Comparison of ENCODE assay signal across 16 mouse cellular contexts in genomic region chr5:124036341-124036740, GRCm38 (mm10). TPM values are rescaled to one million over a fixed set of nuclear protein-coding genes. Genes with fewer than 3 reads are reported as not detected.
DNase-seq lines count a peak whose midpoint lies in the region; ATAC-seq and TF ChIP-seq lines count a peak whose summit lies in the region.
"Had no signal": no experiment of that assay in that cellular context is flagged by ENCODE, and none has a peak within 500 bp of the region (broad histone marks: within the 10 kb centered on the region; RNA-seq: fewer than 3 reads in every experiment).

No protein-coding gene starts in this region.

- 37% methylated on average over 6 of the region's 6 CpGs for WGBS in heart, embryonic 13.5 days
- WGBS in midbrain, embryonic 13.5 days = 34% methylated on average over 6 of the region's 6 CpGs
- WGBS in midbrain, embryonic 14.5 days = 26% methylated on average over 6 of the region's 6 CpGs
- 37% methylated on average over 6 of the region's 6 CpGs for WGBS in embryonic facial prominence, embryonic 10.5 days

- H3K27ac ChIP-seq in heart, embryonic 13.5 days (replicated peaks) = peak overlapping the region; percentile 54; the same call in 1 of the 2 replicates
- H3K27ac ChIP-seq in midbrain, embryonic 13.5 days = peak overlapping the region; percentile 64
- no peak overlapping the region for H3K27ac ChIP-seq in midbrain, embryonic 14.5 days (replicated peaks; ENCODE audit: low read depth, low read length)
- H3K27ac ChIP-seq in embryonic facial prominence, embryonic 10.5 days (replicated peaks) = peak overlapping the region; percentile 59
- H3K27ac ChIP-seq in left cerebral cortex, adult 2 months = no peak overlapping the region
- H3K27ac ChIP-seq: embryonic facial prominence, embryonic 13.5 days; kidney, postnatal 0 days; liver, embryonic 14.5 days had no signal

- no peak overlapping the region for H3K4me2 ChIP-seq in heart, embryonic 13.5 days
- no peak overlapping the region for H3K4me2 ChIP-seq in midbrain, embryonic 13.5 days (replicated peaks)
- no peak overlapping the region for H3K4me2 ChIP-seq in midbrain, embryonic 14.5 days (ENCODE audit: low read length)
- H3K4me2 ChIP-seq: embryonic facial prominence, embryonic 13.5 days; heart, embryonic 15.5 days had no signal

- no peak for TF ChIP-seq CTCF in left cerebral cortex, adult 2 months (IDR thresholded peaks at IDR 0.05)

- no peak for DNase-seq in heart, postnatal 36 days
- DNase-seq in midbrain, embryonic 14.5 days = no peak
- no peak for DNase-seq in embryonic facial prominence, embryonic 10.5 days (ENCODE audit: low spot score)
- DNase-seq in splenic B cell, adult 2 months (ENCODE audit: low read depth, low spot score) = peak; percentile 53
- DNase-seq in left cerebral cortex, adult 2 months (ENCODE audit: extremely low spot score in 1 of 2, low spot score in 2 of 2) = no peak
- DNase-seq: cerebellum, adult 9-11 months; gastrocnemius, postnatal 25 days; lung, postnatal 14 days had no signal

- no peak overlapping the region for H3K9ac ChIP-seq in heart, embryonic 13.5 days
- H3K9ac ChIP-seq in midbrain, embryonic 13.5 days (replicated peaks) = no peak overlapping the region
- H3K9ac ChIP-seq in midbrain, embryonic 14.5 days (replicated peaks; ENCODE audit: low read length) = no peak overlapping the region
- H3K9ac ChIP-seq: embryonic facial prominence, embryonic 13.5 days; heart, embryonic 15.5 days; liver, embryonic 14.5 days had no signal

- no peak overlapping the region for H3K4me3 ChIP-seq in heart, embryonic 13.5 days
- H3K4me3 ChIP-seq in midbrain, embryonic 13.5 days (replicated peaks) = no peak overlapping the region
- H3K4me3 ChIP-seq in midbrain, embryonic 14.5 days (replicated peaks; ENCODE audit: low read depth, low read length) = no peak overlapping the region
- H3K4me3 ChIP-seq in embryonic facial prominence, embryonic 10.5 days = no peak overlapping the region
- no peak overlapping the region for H3K4me3 ChIP-seq in left cerebral cortex, adult 2 months
- H3K4me3 ChIP-seq: embryonic facial prominence, embryonic 13.5 days; heart, embryonic 15.5 days had no signal

- H3K27me3 ChIP-seq in heart, embryonic 13.5 days (replicated peaks) = no peaks in the 10 kb centered on the region
- H3K27me3 ChIP-seq in midbrain, embryonic 13.5 days = 0 out of 2 replicates have a peak, but pooled peaks cover 2% of the 10 kb centered on the region
- no peaks in the 10 kb centered on the region for H3K27me3 ChIP-seq in midbrain, embryonic 14.5 days (ENCODE audit: control insufficient read depth, insufficient read depth, low read length)
- no peaks in the 10 kb centered on the region for H3K27me3 ChIP-seq in embryonic facial prominence, embryonic 10.5 days (replicated peaks; ENCODE audit: low read depth, poor library complexity, severe bottlenecking)
- H3K27me3 ChIP-seq in splenic B cell, adult 2 months (ENCODE audit: control insufficient read depth, insufficient read depth, low read length, poor library complexity, severe bottlenecking) = no peaks in the 10 kb centered on the region
- H3K27me3 ChIP-seq: embryonic facial prominence, embryonic 13.5 days; heart, embryonic 15.5 days; Patski had no signal

- H3K4me1 ChIP-seq in heart, embryonic 13.5 days = peaks cover 30% of the 10 kb centered on the region
- peaks cover 12% of the 10 kb centered on the region for H3K4me1 ChIP-seq in midbrain, embryonic 13.5 days (replicated peaks)
- no peaks in the 10 kb centered on the region for H3K4me1 ChIP-seq in midbrain, embryonic 14.5 days (ENCODE audit: control insufficient read depth, insufficient read depth, low read length)
- H3K4me1 ChIP-seq in embryonic facial prominence, embryonic 10.5 days = peaks cover 21% of the 10 kb centered on the region

- no peak for ATAC-seq in heart, embryonic 13.5 days (ENCODE audit: extremely low read depth, insufficient number of reproducible peaks, low FRiP score, low TSS enrichment)
- ATAC-seq in midbrain, embryonic 13.5 days = no peak
- ATAC-seq in midbrain, embryonic 14.5 days (ENCODE audit: low FRiP score, low TSS enrichment) = no peak
- ATAC-seq: intestine, embryonic 16.5 days; Patski had no signal

- H3K36me3 ChIP-seq in heart, embryonic 13.5 days = no peaks in the 10 kb centered on the region
- H3K36me3 ChIP-seq in midbrain, embryonic 13.5 days = no peaks in the 10 kb centered on the region
- no peaks in the 10 kb centered on the region for H3K36me3 ChIP-seq in midbrain, embryonic 14.5 days (ENCODE audit: control insufficient read depth, insufficient read depth, low read length)
- H3K36me3 ChIP-seq in embryonic facial prominence, embryonic 10.5 days (replicated peaks) = no peaks in the 10 kb centered on the region
- no peaks in the 10 kb centered on the region for H3K36me3 ChIP-seq in splenic B cell, adult 2 months (ENCODE audit: control insufficient read depth, insufficient read depth, low read length, poor library complexity, severe bottlenecking)
- H3K36me3 ChIP-seq: embryonic facial prominence, embryonic 13.5 days; heart, embryonic 15.5 days had no signal

- intact Hi-C loops in heart, postnatal 36 days (cut with DNase I) = no loop called here
- intact Hi-C loops in left cerebral cortex, adult 2 months (cut with DNase I) = no loop called here

- H3K9me3 ChIP-seq in heart, embryonic 13.5 days = no peaks in the 10 kb centered on the region
- H3K9me3 ChIP-seq in midbrain, embryonic 13.5 days = no peaks in the 10 kb centered on the region
- no peaks in the 10 kb centered on the region for H3K9me3 ChIP-seq in midbrain, embryonic 14.5 days (ENCODE audit: control insufficient read depth, low read length)
- no peaks in the 10 kb centered on the region for H3K9me3 ChIP-seq in embryonic facial prominence, embryonic 10.5 days
- H3K9me3 ChIP-seq: embryonic facial prominence, embryonic 13.5 days; heart, embryonic 15.5 days had no signal

RNA-seq across cellular contexts. Expression of gene Vps37b, which starts 4.3 kb away (rescaled TPM):
- 51.2 and 52.2 TPM in 2 replicates for polyA plus RNA-seq in heart, embryonic 13.5 days (2015; fragmentation: Nextera tagmentation; extraction: Ambion mirVana)
- 10 to 100 TPM; 19.6 to 25.0 TPM for total RNA-seq in heart, postnatal 36 days (2021)
- 71.5 and 79.3 TPM in 2 replicates for polyA plus RNA-seq in midbrain, embryonic 13.5 days (2015; fragmentation: Nextera tagmentation; extraction: Ambion mirVana)
- polyA plus RNA-seq in midbrain, embryonic 14.5 days (2014; fragmentation: Nextera tagmentation; extraction: Ambion mirVana) = 58.0 and 72.4 TPM in 2 replicates
- polyA plus RNA-seq in embryonic facial prominence, embryonic 10.5 days (2016; fragmentation: Nextera tagmentation; extraction: Ambion mirVana) = 43.8 and 47.6 TPM in 2 replicates
- total RNA-seq in left cerebral cortex, adult 2 months (2021) = 10 to 100 TPM; 46.1 to 47.3 TPM

RNA-seq across cellular contexts. Expression of gene Abcb9, which starts 59.3 kb away (rescaled TPM):
- 1.6 and 1.7 TPM in 2 replicates for polyA plus RNA-seq in heart, embryonic 13.5 days (2015; fragmentation: Nextera tagmentation; extraction: Ambion mirVana)
- total RNA-seq in heart, postnatal 36 days (2021) = 1 to 10 TPM; 7.6 to 8.3 TPM
- polyA plus RNA-seq in midbrain, embryonic 13.5 days (2015; fragmentation: Nextera tagmentation; extraction: Ambion mirVana) = 4.7 and 4.9 TPM in 2 replicates
- 10.9 and 11.6 TPM in 2 replicates for polyA plus RNA-seq in midbrain, embryonic 14.5 days (2014; fragmentation: Nextera tagmentation; extraction: Ambion mirVana)
- polyA plus RNA-seq in embryonic facial prominence, embryonic 10.5 days (2016; fragmentation: Nextera tagmentation; extraction: Ambion mirVana) = 0.34 and 0.76 TPM in 2 replicates
- total RNA-seq in left cerebral cortex, adult 2 months (2021) = 10 to 100 TPM; 55.0 to 57.3 TPM

Comparison
In these comparisons a context has a peak if more than half of its experiments do, and no peak if none do; other contexts are left out.
1. H3K27ac ChIP-seq: peak in heart, embryonic 13.5 days (single experiment), midbrain, embryonic 13.5 days (single experiment) and embryonic facial prominence, embryonic 10.5 days (single experiment); none in midbrain, embryonic 14.5 days (single experiment) and left cerebral cortex, adult 2 months (single experiment).